Mouse (Mus musculus) liver, adult 2 months (tissue): Measurements from ENCODE around the gene Tbl1x. TPM values are rescaled to one million over a fixed set of nuclear protein-coding genes. Genes with fewer than 3 reads are reported as not detected.
"Not testable (repeated sequence)": the region's sequence is repeated elsewhere in the genome, so short reads cannot be mapped to it uniquely, and the experiment has no call there.

Experiments used
- DNase-seq: peaks from one replicate; pipeline ENCODE4 v3.0.0-alpha.2; 2011; ENCODE audit warnings: low read depth, low spot score; ENCODE audit errors: extremely low read depth
- H3K27ac ChIP-seq: fragments of 200-500 bp; replicated peaks from 2 replicates; pipeline ENCODE4 v1.5.1; 2012; ENCODE audit warnings: low read depth, mild to moderate bottlenecking, control low read depth, inconsistent platforms, low read length; ENCODE audit not compliant: insufficient read depth
- H3K27me3 ChIP-seq: fragments of 200-500 bp; 2 replicates; pipeline ENCODE4 v1.6.1; 2012; ENCODE audit warnings: mild to moderate bottlenecking, moderate library complexity, low read length, inconsistent platforms; ENCODE audit not compliant: control insufficient read depth, insufficient read depth
- H3K36me3 ChIP-seq: fragments of 200-500 bp; 2 replicates; pipeline ENCODE4 v1.6.1; 2012; ENCODE audit warnings: low read length, inconsistent platforms; ENCODE audit not compliant: control insufficient read depth, insufficient read depth
- H3K4me1 ChIP-seq: fragments of 200-500 bp; 2 replicates; pipeline ENCODE4 v1.6.1; 2011; ENCODE audit warnings: low read length; ENCODE audit not compliant: control insufficient read depth, insufficient read depth
- H3K4me3 ChIP-seq: fragments of 200-500 bp; 2 replicates; pipeline ENCODE4 v1.5.1; 2011; ENCODE audit warnings: low read depth, mild to moderate bottlenecking, control low read depth, low read length, moderate library complexity; ENCODE audit not compliant: insufficient read depth
- H3K79me2 ChIP-seq: fragments of 200-500 bp; 2 replicates; pipeline ENCODE4 v1.6.1; 2012; ENCODE audit warnings: inconsistent platforms, mild to moderate bottlenecking, low read length, moderate library complexity; ENCODE audit not compliant: control insufficient read depth, insufficient read depth
- H3K9ac ChIP-seq: fragments of 200-500 bp; 2 replicates; pipeline ENCODE4 v1.6.1; 2012; ENCODE audit warnings: low read depth, mild to moderate bottlenecking, control low read depth, inconsistent platforms, low read length
- CTCF ChIP-seq: fragments of 200-500 bp; IDR thresholded peaks from 2 replicates; pipeline ENCODE4 v1.5.1; 2011; ENCODE audit warnings: low read depth, low read length, control low read depth
- POLR2A ChIP-seq: fragments of 200-500 bp; IDR thresholded peaks from 2 replicates; pipeline ENCODE4 v1.6.1; 2011; ENCODE audit warnings: low read length, control low read depth; ENCODE audit not compliant: insufficient read depth; ENCODE audit errors: extremely low read depth
- WGBS: fragments of 180-500 bp; shearing (Covaris S2); methylation state at CpG from one replicate; pipeline ENCODE4 v1.1.7; 2018; 5-methylcytosine and 5-hydroxymethylcytosine counted together
- polyA plus RNA-seq: library from polyadenylated mRNA; depleted of rRNA; stranded (reverse); fragments of >200 nt; gene quantifications from 2 replicates; pipeline ENCODE4 v1.2.3, GENCODE M21; 2012
- total RNA-seq: library from RNA; depleted of rRNA; stranded (reverse); fragments of >200 nt; gene quantifications from 2 replicates; pipeline ENCODE4 v1.2.3, GENCODE M21; 2014

Gene Tbl1x
- total and polyA plus RNA-seq, 2 experiments: 10.2 to 16.2 TPM

GRCm38 (mm10) chrX:77525179-77525578 lies 14.4 kb downstream of the Tbl1x start:
- H3K27me3 ChIP-seq: no peaks in the 10 kb centered on the region
- DNase-seq: no peak
- no peak overlapping the region for H3K27ac ChIP-seq
- no peak overlapping the region for H3K4me3 ChIP-seq
- no peak for TF ChIP-seq POLR2A
- no peak for TF ChIP-seq CTCF
- 94% methylated on average over 1 of the region's 1 CpGs for WGBS
- no peaks in the 10 kb centered on the region; the same call in 1 of the 2 replicates for H3K79me2 ChIP-seq
- no peaks in the 10 kb centered on the region for H3K36me3 ChIP-seq
- peaks cover 3% of the 10 kb centered on the region; the same call in 1 of the 2 replicates for H3K4me1 ChIP-seq
- no peak overlapping the region for H3K9ac ChIP-seq

- TF ChIP-seq POLR2A: no peak
- TF ChIP-seq CTCF: no peak
- H3K79me2 ChIP-seq: peaks cover 4% of the 10 kb centered on the region; the same call in 1 of the 2 replicates
- H3K36me3 ChIP-seq: no peaks in the 10 kb centered on the region
- H3K27me3 ChIP-seq: no peaks in the 10 kb centered on the region
- H3K27ac ChIP-seq: no peak overlapping the region
- DNase-seq: no peak
- no peak overlapping the region for H3K9ac ChIP-seq
- H3K4me1 ChIP-seq: peaks cover 7% of the 10 kb centered on the region; the same call in 1 of the 2 replicates
- 89% methylated on average over 1 of the region's 1 CpGs for WGBS
- H3K4me3 ChIP-seq: no peak overlapping the region
Observed at GRCm38 (mm10) chrX:77528401-77528800, 17.6 kb downstream of the Tbl1x start.

DNA sequence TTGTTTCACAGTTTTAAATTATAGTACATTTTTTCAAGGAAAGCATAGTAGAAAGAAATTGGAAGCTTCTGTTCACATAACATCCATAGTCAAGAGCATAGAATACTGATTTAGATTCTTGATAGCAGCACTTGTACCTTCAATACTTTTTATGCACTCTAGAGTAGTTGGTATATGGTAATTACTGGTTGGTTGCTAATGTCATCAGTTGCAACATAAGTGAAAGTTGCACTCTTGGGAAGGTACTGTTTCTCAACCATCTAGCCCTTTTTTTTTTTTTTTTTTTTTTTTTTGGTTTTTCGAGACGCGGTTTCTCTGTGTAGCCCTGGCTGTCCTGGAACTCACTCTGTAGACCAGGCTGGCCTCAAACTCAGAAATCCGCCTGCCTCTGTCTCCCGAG lies 20.2 kb downstream of the Tbl1x start:
- TF ChIP-seq POLR2A (no peak), CTCF (no peak)
- WGBS: 48% methylated on average over 4 of the region's 5 CpGs
- Histone ChIP-seq H3K9ac (no peak overlapping the region), H3K4me1 (peaks cover 5% of the 10 kb centered on the region; the same call in 1 of the 2 replicates), H3K27ac (no peak overlapping the region), H3K36me3 (no peaks in the 10 kb centered on the region; the same call in 1 of the 2 replicates), H3K79me2 (peaks cover 4% of the 10 kb centered on the region; the same call in 1 of the 2 replicates), H3K27me3 (no peaks in the 10 kb centered on the region), H3K4me3 (no peak overlapping the region)
- peak; percentile 44 for DNase-seq

GRCm38 (mm10) chrX:77533922-77534321 lies 23.1 kb downstream of the Tbl1x start:
- H3K27ac ChIP-seq: 0 out of 2 replicates have a peak overlapping the region, but pooled peaks have one; percentile 16
- no peak overlapping the region for H3K4me3 ChIP-seq
- H3K4me1 ChIP-seq: peaks cover 5% of the 10 kb centered on the region; the same call in 1 of the 2 replicates
- H3K79me2 ChIP-seq: peaks cover 4% of the 10 kb centered on the region; the same call in 1 of the 2 replicates
- H3K36me3 ChIP-seq: no peaks in the 10 kb centered on the region; the same call in 1 of the 2 replicates
- TF ChIP-seq POLR2A: no peak
- TF ChIP-seq CTCF: no peak
- H3K27me3 ChIP-seq: no peaks in the 10 kb centered on the region
- 2% methylated on average over 2 of the region's 2 CpGs for WGBS
- peak; percentile 71 for DNase-seq
- H3K9ac ChIP-seq: no peak overlapping the region

GRCm38 (mm10) chrX:77539770-77540169 lies 29.0 kb downstream of the Tbl1x start:
- not testable (repeated sequence) for H3K9ac ChIP-seq, H3K4me3 ChIP-seq, H3K4me1 ChIP-seq, H3K36me3 ChIP-seq, H3K79me2 ChIP-seq, H3K27ac ChIP-seq, H3K27me3 ChIP-seq, DNase-seq
- 83% methylated on average over 4 of the region's 4 CpGs for WGBS

- Histone ChIP-seq H3K9ac (no peak overlapping the region), H3K27me3 (no peaks in the 10 kb centered on the region), H3K4me3 (no peak overlapping the region), H3K4me1 (peaks cover 8% of the 10 kb centered on the region; the same call in 1 of the 2 replicates), H3K36me3 (no peaks in the 10 kb centered on the region), H3K27ac (no peak overlapping the region), H3K79me2 (peaks cover 16% of the 10 kb centered on the region; the same call in 1 of the 2 replicates)
- no peak for DNase-seq
- TF ChIP-seq CTCF: no peak
Observed at GRCm38 (mm10) chrX:77544003-77544402, 33.2 kb downstream of the Tbl1x start.
